Mouse (Mus musculus): ENCODE measurements around the gene Nkap. TPM values are rescaled to one million over a fixed set of nuclear protein-coding genes. Genes with fewer than 3 reads are reported as not detected.

Gene Nkap
- polyA plus RNA-seq (2015; fragmentation: Nextera tagmentation; extraction: Ambion mirVana), result 20.4 and 20.7 TPM in 2 replicates

DNA sequence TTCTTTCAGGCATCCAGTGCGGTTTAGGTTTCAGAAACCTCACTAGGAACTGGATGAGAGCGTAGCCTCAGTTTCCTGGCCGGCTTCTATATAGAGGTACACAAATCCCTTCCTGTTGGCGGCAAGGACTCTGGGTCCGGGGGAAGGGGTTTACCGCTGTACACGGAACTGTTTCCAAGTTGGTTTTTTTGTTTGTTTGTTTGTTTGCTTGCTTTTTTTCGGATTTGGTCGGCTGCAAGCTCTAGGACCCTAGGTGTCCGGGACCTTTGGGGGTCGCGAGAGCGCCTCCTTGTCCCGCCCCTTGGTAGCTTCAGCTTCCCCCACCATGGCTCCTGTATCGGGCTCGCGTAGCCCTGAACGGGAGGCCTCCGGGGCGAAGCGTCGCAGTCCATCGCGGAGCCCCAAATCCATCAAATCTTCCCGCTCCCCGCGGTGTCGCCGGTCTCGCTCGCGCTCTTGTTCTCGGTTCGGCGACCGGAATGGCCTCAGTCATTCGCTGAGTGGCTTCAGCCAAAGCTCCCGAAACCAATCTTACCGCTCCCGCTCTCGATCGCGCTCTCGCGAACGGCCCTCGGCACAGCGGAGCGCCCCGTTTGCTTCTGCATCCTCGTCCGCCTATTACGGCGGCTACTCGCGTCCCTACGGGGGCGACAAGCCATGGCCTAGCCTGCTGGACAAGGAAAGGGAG lies at the start of gene Nkap:
TSS of gene Nkap (plus strand) at position 125 of the 688 bp plus-strand sequence.

DNA sequence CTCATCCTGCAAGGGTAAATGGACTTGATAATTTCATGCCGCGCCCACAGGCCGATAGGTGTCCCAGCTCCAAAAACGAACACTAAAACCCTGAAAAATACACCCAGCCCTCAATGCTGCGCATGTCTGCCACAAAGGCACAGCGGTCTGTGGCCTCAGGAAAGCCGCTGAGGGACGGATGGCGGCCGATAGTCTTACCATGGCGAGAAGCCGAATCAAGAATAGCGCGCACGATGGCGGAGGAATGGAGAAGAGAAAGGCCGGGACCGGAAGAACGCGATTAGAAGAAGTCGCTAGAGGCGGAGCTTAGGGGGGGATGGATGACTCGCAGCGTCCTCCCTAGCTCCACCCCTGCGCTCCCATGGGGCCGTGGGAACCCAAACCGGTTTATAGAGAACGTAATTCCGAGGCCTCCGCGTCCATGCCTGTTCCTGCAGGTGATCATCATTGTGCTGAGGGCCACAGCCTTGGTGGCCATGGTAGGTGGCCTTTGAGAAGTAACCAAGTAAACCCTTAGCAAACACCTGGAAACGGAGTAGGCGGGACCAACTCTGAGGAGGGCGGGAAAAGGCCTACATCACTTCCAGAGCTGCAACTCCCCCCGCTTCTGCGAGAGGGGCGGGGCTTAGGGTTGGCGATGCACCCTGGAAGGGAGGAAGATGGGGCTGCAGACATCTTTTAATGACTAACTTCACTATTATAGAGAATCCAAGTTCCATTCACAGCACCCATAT lies 41.5 kb upstream of the Nkap start, which contains the start of gene Rpl39:
TSS of gene Rpl39 (minus strand) at position 476 of the 734 bp plus-strand sequence.

DNA sequence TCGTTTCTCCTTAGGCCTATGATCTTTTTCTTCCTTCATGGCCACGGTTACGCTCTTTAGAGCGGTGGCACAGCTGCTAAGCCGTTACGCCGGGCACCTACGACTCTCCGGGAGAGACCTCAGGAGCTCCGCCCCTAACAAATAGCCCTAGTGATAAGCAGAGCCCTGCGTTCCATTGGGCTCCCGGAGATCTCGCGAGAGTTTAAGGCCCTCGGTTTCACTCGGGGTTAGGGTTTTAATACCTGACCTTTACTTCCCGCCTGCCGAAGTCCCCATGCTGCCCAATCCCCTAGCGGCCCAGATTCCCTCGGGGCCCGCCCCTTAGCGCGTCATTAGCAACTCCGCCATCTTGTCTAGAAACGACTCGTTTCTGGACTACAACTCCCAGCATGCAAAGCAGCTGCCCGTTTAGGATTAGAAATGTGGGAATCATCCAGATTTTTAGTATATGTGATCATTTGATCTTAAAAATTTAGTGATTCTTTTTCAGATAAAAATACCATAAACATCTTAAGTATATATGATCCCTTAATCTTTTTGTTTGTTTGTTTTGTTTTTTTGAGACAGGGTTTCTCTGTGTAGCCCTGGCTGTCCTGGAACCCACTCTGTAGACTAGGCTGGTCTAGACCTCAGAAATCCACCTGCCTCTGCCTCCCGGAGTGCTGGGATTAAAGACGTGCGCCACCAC lies 16.3 kb upstream of the Nkap start, which contains the start of gene Upf3b:
TSS of gene Upf3b (minus strand) at position 130 of the 688 bp plus-strand sequence.

DNA sequence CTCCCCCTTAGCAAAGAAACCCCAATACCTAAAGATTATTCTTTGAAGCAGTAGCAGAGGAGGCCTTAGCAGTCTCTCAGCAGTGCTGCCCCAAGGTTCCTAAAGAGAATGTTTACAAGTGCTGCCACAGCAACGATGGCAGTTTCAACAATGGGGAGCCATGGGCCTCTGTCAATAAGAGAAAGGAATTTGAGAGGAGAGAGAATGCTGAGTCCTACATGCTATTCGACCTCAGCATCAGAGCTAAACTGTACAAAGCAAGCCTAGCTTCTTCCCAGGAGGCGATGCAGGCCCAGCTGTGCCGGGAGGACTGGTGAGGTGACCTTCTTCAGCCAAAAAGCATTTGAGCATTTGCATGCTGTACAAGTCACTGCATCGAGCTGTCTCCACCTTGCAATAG lies 42.1 kb downstream of the Nkap start, which contains the start of gene Akap14:
TSS of gene Akap14 (minus strand) at position 101 of the 400 bp plus-strand sequence.

DNA sequence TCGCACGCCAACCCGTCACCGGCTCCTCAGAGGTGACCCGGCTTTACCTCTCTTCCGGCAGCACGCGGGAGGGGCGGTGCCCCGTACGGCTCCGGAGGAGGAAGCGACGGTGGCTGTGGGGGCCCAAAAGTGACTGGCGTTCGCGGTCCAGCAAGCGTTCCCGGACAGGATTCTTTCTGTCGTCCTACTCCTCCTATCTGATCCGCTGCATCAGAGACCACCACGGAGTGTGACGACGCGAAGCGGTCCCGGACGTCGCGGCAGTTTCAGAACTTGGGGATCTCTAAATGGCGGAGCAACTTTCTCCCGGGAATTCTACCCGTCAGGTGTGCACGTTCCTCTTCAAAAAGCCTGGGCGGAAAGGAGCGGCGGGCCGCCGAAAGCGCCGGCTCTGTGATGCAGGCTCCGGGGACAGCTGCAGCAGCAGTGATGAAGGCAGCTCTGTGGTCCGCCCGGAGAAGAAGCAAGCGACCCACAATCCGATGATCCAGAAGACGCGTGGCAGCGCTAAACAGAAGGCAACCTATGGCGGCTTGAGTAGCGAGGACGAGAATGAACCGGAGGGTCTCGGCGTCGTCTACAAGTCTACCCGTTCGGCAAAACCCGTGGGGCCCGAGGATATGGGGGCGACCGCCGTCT lies 64.6 kb downstream of the Nkap start, which contains the start of the genes Ndufa1 and Rnf113a1:
TSS of gene Ndufa1 (minus strand) at position 59 of the 639 bp plus-strand sequence.
TSS of gene Rnf113a1 (plus strand) at position 141 of the 639 bp plus-strand sequence.

Other genes with a start within 250 kb of the Nkap start
- gene Nkrf, start 223.9 kb upstream of the Nkap start, polyA plus RNA-seq (2015; fragmentation: Nextera tagmentation; extraction: Ambion mirVana), result 18.1 and 20.5 TPM in 2 replicates
- 52.2 and 57.4 TPM in 2 replicates for gene Sept6, start 135.0 kb upstream of the Nkap start, polyA plus RNA-seq (2015; fragmentation: Nextera tagmentation; extraction: Ambion mirVana)
- 0.15 and 0.19 TPM in 2 replicates for gene Sowahd, start 78.0 kb upstream of the Nkap start, polyA plus RNA-seq (2015; fragmentation: Nextera tagmentation; extraction: Ambion mirVana)
- gene Rpl39, start 41.4 kb upstream of the Nkap start, polyA plus RNA-seq (2015; fragmentation: Nextera tagmentation; extraction: Ambion mirVana), result 301 and 383 TPM in 2 replicates
- gene Upf3b, start 16.5 kb upstream of the Nkap start, polyA plus RNA-seq (2015; fragmentation: Nextera tagmentation; extraction: Ambion mirVana), result 21.3 and 22.5 TPM in 2 replicates
- gene Akap14, start 42.0 kb downstream of the Nkap start, polyA plus RNA-seq (2015; fragmentation: Nextera tagmentation; extraction: Ambion mirVana), result 0.49 and 0.53 TPM in 2 replicates
- gene Ndufa1, start 64.4 kb downstream of the Nkap start, polyA plus RNA-seq (2015; fragmentation: Nextera tagmentation; extraction: Ambion mirVana), result 1,019 and 1,020 TPM in 2 replicates
- 29.6 and 30.3 TPM in 2 replicates for gene Rnf113a1, start 64.5 kb downstream of the Nkap start, polyA plus RNA-seq (2015; fragmentation: Nextera tagmentation; extraction: Ambion mirVana)
- not detected in 2 replicates for gene Gm9, start 84.2 kb downstream of the Nkap start, polyA plus RNA-seq (2015; fragmentation: Nextera tagmentation; extraction: Ambion mirVana)
- not detected in 2 replicates for gene Rhox1, start 95.5 kb downstream of the Nkap start, polyA plus RNA-seq (2015; fragmentation: Nextera tagmentation; extraction: Ambion mirVana)
- not detected in 2 replicates for gene Rhox2a, start 118.2 kb downstream of the Nkap start, polyA plus RNA-seq (2015; fragmentation: Nextera tagmentation; extraction: Ambion mirVana)
- gene Rhox3a, start 123.1 kb downstream of the Nkap start, polyA plus RNA-seq (2015; fragmentation: Nextera tagmentation; extraction: Ambion mirVana), result not detected in 2 replicates
- gene Rhox4a, start 138.5 kb downstream of the Nkap start, polyA plus RNA-seq (2015; fragmentation: Nextera tagmentation; extraction: Ambion mirVana), result not detected in 2 replicates